ENCODE assay signal across 17 mouse cellular contexts in genomic region chr17:16444562-16444961, GRCm38 (mm10).
DNase-seq lines count a peak whose midpoint lies in the region; ATAC-seq and TF ChIP-seq lines count a peak whose summit lies in the region.
"Had no signal": no experiment of that assay in that cellular context is flagged by ENCODE, and none has a peak within 500 bp of the region (broad histone marks: within the 10 kb centered on the region; RNA-seq: fewer than 3 reads in every experiment).

No protein-coding gene starts in this region.

- H3K4me1 ChIP-seq in embryonic facial prominence, embryonic 10.5 days: no peaks in the 10 kb centered on the region
- no peaks in the 10 kb centered on the region for H3K4me1 ChIP-seq in forebrain, postnatal 0 days (ENCODE audit: insufficient read depth)
- H3K4me1 ChIP-seq: heart, embryonic 13.5 days; limb, embryonic 13.5 days; liver, embryonic 15.5 days; megakaryocyte, embryonic 14.5 days; stomach, embryonic 15.5 days had no signal

- intact Hi-C loops in left cerebral cortex, postnatal 36 days (cut with DNase I): no loop called here

- H3K9ac ChIP-seq in forebrain, postnatal 0 days: no peak overlapping the region
- H3K9ac ChIP-seq: heart, embryonic 13.5 days; limb, embryonic 13.5 days; liver, embryonic 15.5 days; stomach, embryonic 15.5 days had no signal

- H3K4me3 ChIP-seq in embryonic facial prominence, embryonic 10.5 days: no peak overlapping the region
- no peak overlapping the region for H3K4me3 ChIP-seq in forebrain, postnatal 0 days (ENCODE audit: low read depth, low read length)
- H3K4me3 ChIP-seq: heart, embryonic 13.5 days; limb, embryonic 13.5 days; liver, embryonic 15.5 days; megakaryocyte, embryonic 14.5 days; stomach, embryonic 15.5 days had no signal

- H3K9me3 ChIP-seq in embryonic facial prominence, embryonic 10.5 days: no peaks in the 10 kb centered on the region
- H3K9me3 ChIP-seq in forebrain, postnatal 0 days (ENCODE audit: low read length): no peaks in the 10 kb centered on the region
- H3K9me3 ChIP-seq: heart, embryonic 13.5 days; limb, embryonic 13.5 days; liver, embryonic 15.5 days; megakaryocyte, embryonic 14.5 days; stomach, embryonic 15.5 days had no signal

- no peaks in the 10 kb centered on the region for H3K36me3 ChIP-seq in embryonic facial prominence, embryonic 10.5 days (replicated peaks)
- no peaks in the 10 kb centered on the region for H3K36me3 ChIP-seq in forebrain, postnatal 0 days (ENCODE audit: insufficient read depth)
- H3K36me3 ChIP-seq: heart, embryonic 13.5 days; limb, embryonic 13.5 days; liver, embryonic 15.5 days; stomach, embryonic 15.5 days had no signal

- no peaks in the 10 kb centered on the region for H3K27me3 ChIP-seq in embryonic facial prominence, embryonic 10.5 days (replicated peaks; ENCODE audit: low read depth, poor library complexity, severe bottlenecking)
- no peaks in the 10 kb centered on the region for H3K27me3 ChIP-seq in forebrain, postnatal 0 days (ENCODE audit: insufficient read depth, low read length)
- H3K27me3 ChIP-seq: heart, embryonic 13.5 days; limb, embryonic 13.5 days; liver, embryonic 15.5 days; megakaryocyte, embryonic 14.5 days; stomach, embryonic 15.5 days had no signal

- peak; percentile 56 for ATAC-seq in forebrain, postnatal 0 days
- ATAC-seq: lung, postnatal 0 days had no signal

- WGBS in embryonic facial prominence, embryonic 10.5 days: 74% methylated on average over 3 of the region's 3 CpGs
- 20% methylated on average over 3 of the region's 3 CpGs for WGBS in forebrain, postnatal 0 days

- no peak overlapping the region for H3K4me2 ChIP-seq in forebrain, postnatal 0 days (ENCODE audit: low read depth)
- H3K4me2 ChIP-seq: heart, embryonic 13.5 days; limb, embryonic 13.5 days; liver, embryonic 15.5 days; stomach, embryonic 15.5 days had no signal

- no peak for TF ChIP-seq CTCF in forebrain, postnatal 0 days (IDR thresholded peaks at IDR 0.05; ENCODE audit: low read depth)

- no peak overlapping the region for H3K27ac ChIP-seq in embryonic facial prominence, embryonic 10.5 days (replicated peaks)
- H3K27ac ChIP-seq in forebrain, postnatal 0 days (ENCODE audit: low read depth, low read length): no peak overlapping the region
- H3K27ac ChIP-seq: heart, embryonic 13.5 days; limb, embryonic 13.5 days; liver, embryonic 15.5 days; stomach, embryonic 15.5 days had no signal

- DNase-seq in left cerebral cortex, adult 11 months (ENCODE audit: low spot score): peak; percentile 0
- no peak for DNase-seq in left cerebral cortex, postnatal 36 days (ENCODE audit: low spot score in 2 of 2)
- peak; percentile 4 for DNase-seq in adrenal gland, postnatal 14 days
- peak; percentile 27 for DNase-seq in embryonic facial prominence, embryonic 10.5 days (ENCODE audit: low spot score)
- peak; percentile 27 for DNase-seq in forebrain, postnatal 0 days
- no peak for DNase-seq in spleen, postnatal 14 days (ENCODE audit: low spot score in 2 of 2)
- no peak for DNase-seq in spleen, adult 18-20 months
- DNase-seq: cerebellum, adult 9-11 months; heart, postnatal 4 days; kidney, adult 2 months; kidney, postnatal 14 days had no signal

Comparison
In these comparisons a context has a peak if more than half of its experiments do, and no peak if none do; other contexts are left out.
1. DNase-seq: peak in left cerebral cortex, adult 11 months (single experiment), adrenal gland, postnatal 14 days (single experiment), embryonic facial prominence, embryonic 10.5 days (single experiment) and forebrain, postnatal 0 days (single experiment); none in left cerebral cortex, postnatal 36 days (0 of 2), spleen, postnatal 14 days (0 of 2) and spleen, adult 18-20 months (0 of 2).